Mouse (Mus musculus): ENCODE measurements at regions not wholly inside any gene's neighbourhood (a gene's known extent, or its start where the extent isn't known, plus 50 kb on each side); places are given as distances from the start of the nearest gene placed in this dataset.

- TF ChIP-seq CTCF (IDR thresholded peaks at IDR 0.05; ENCODE audit: low read depth) (no peak), EP300 (optimal IDR thresholded peaks at IDR 0.05) (no peak)
These were observed 69.9 kb upstream of the Mad2l1 start for GRCm38 (mm10) chr6:66465137-66465853.

All from stomach, postnatal 0 days (tissue).